Mouse (Mus musculus) ovary, adult 10 weeks (tissue): Measurements from ENCODE around the gene Gbp6. TPM values are rescaled to one million over a fixed set of nuclear protein-coding genes. Genes with fewer than 3 reads are reported as not detected.

ENCODE experiments used
- polyA plus RNA-seq: library from polyadenylated mRNA; stranded (reverse); fragments of 350-450 nt; fragmentation: Illumina TruSeq; extraction: RNeasy Lipid Tissue Mini Kit (QIAGEN cat#74804); gene quantifications from one replicate; pipeline ENCODE4 v1.2.3, GENCODE M21; 2014

The Gbp6 gene
- polyA plus RNA-seq = 22.2 TPM

GRCm38 (mm10) chr5:105293226-105294165 is at the start of gene Gbp6, which contains the start of gene Gm43302:
TSS of gene Gbp6 (minus strand) at chr5:105293698.
TSS of gene Gm43302 (minus strand) at chr5:105293695.

DNA sequence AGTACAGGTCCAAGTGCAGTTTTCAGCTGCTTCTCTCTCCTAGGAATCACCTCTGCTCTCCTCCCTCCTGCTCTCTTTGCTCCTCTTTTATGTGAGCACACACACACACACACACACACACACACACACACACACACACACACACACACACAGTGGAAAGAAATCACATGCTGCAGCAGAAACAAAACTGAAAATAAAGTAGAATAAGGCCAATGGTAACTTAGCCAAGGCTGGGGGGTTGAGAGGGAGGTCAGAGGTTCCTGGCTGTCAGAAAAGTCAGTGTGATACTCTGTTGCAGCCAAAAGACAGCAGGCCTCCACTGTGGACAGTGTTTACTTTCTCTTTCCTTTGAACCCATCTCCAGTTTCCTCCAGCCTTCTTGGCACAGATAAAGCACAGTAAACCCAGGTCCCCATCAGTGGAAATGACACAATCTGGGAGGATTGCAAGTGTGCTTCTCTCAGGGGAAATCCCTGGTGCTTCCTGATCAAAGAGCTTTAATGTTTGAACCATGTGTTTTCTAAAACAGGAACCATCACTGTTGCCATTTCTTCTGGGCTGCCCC is 53.9 kb downstream of the Gbp6 start, which contains the start of gene Gbp10:
TSS of gene Gbp10 (minus strand) at position 51 of the 565 bp plus-strand sequence.

Other genes starting within 250 kb of the Gbp6 start
- 26.7 TPM for gene Gbp9, start 154.2 kb downstream of the Gbp6 start, polyA plus RNA-seq
- gene Gbp8, start 154.2 kb downstream of the Gbp6 start, polyA plus RNA-seq = 14.9 TPM
- 10.0 TPM for gene Gbp4, start 154.1 kb downstream of the Gbp6 start, polyA plus RNA-seq
- 1.5 TPM for gene Gbp10, start 54.2 kb downstream of the Gbp6 start, polyA plus RNA-seq
- gene Gm43302, start within 50 bp of the Gbp6 start, polyA plus RNA-seq = not detected
- 41.4 TPM for gene Lrrc8b, start 122.1 kb upstream of the Gbp6 start, polyA plus RNA-seq
- gene Lrrc8c, start 225.7 kb upstream of the Gbp6 start, polyA plus RNA-seq = 24.7 TPM